Mouse (Mus musculus) hindbrain, embryonic 10.5 days (tissue): Measurements from ENCODE around the gene Usp5. TPM values are rescaled to one million over a fixed set of nuclear protein-coding genes. Genes with fewer than 3 reads are reported as not detected.

Source experiments
- DNase-seq: peaks from one replicate; pipeline ENCODE4 v3.0.0-alpha.2; 2017; ENCODE audit warnings: low spot score
- H3K27ac ChIP-seq: fragments of 300-500 bp; sonication (generic); 2 replicates; pipeline ENCODE4 v1.5.1; 2016; ENCODE audit warnings: mild to moderate bottlenecking, moderate library complexity
- H3K27me3 ChIP-seq: fragments of 300-500 bp; sonication (generic); 2 replicates; pipeline ENCODE4 v1.6.1; 2016; ENCODE audit warnings: mild to moderate bottlenecking; ENCODE audit not compliant: poor library complexity, insufficient read depth, severe bottlenecking
- H3K36me3 ChIP-seq: fragments of 300-500 bp; sonication (generic); 2 replicates; pipeline ENCODE4 v1.6.1; 2016; ENCODE audit warnings: mild to moderate bottlenecking, moderate library complexity
- H3K4me1 ChIP-seq: fragments of 300-500 bp; sonication (generic); replicated peaks from 2 replicates; pipeline ENCODE4 v1.6.1; 2016; ENCODE audit warnings: mild to moderate bottlenecking
- H3K4me3 ChIP-seq: fragments of 300-500 bp; sonication (generic); 2 replicates; pipeline ENCODE4 v1.5.1; 2016; ENCODE audit warnings: mild to moderate bottlenecking, moderate library complexity
- H3K9me3 ChIP-seq: fragments of 300-500 bp; sonication (generic); 2 replicates; pipeline ENCODE4 v1.6.1; 2016; ENCODE audit warnings: mild to moderate bottlenecking, moderate library complexity
- WGBS: fragments of 180-500 bp; shearing (Covaris S2); methylation state at CpG from one replicate; pipeline ENCODE4 v1.1.7; 2016; 5-methylcytosine and 5-hydroxymethylcytosine counted together
- polyA plus RNA-seq: library from polyadenylated mRNA; unstranded; fragments of >200 nt; fragmentation: Nextera tagmentation; extraction: Ambion mirVana; gene quantifications from 2 replicates; pipeline ENCODE4 v1.2.1, GENCODE M21; 2016

Usp5 gene
- polyA plus RNA-seq, 1 experiment from 2014 or later: 211 TPM

DNA sequence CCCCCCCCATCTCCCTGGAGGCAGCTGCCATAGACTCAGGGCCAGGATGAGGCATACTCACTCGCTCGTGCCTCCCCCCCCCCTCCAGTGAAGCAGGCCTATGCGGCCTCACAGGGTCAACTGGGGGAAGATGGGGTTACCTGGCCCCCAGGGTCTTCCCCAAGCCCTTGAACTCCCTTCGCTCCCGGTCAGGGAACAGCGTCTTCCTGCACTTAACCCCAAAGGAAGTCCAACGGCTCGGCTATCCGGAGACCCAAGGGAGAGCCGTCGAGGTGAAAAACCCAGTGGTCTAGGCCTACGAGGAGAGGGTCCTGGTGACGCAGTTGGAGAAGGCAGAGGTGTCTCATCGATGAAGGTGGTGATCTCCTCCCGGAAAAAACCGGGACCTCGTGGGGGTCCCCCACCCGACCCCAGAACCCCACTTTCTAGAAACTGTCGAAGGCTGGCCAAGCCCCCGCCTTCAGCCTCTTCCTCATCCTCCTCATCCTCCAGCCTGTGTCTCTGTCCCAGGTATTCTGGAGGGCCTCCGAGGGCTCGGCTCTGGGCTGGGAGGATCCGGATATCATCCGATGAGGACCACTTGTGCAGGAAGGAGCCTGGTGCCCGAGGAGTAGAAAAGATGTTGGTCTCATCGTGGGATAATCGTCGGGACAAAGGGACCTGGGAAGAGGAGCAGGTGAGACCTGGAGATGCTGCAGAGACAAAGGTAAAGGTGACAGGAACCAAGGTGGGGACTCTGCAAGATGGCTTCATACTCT is 29.5 kb upstream of the Usp5 start:
- Histone ChIP-seq H3K9me3 (no peaks in the 10 kb centered on the region), H3K36me3 (peaks cover 10% of the 10 kb centered on the region; the same call in 1 of the 2 replicates), H3K4me3 (peak overlapping the region; percentile 86; the same call in 1 of the 2 replicates), H3K4me1 (peaks cover 85% of the 10 kb centered on the region), H3K27ac (0 out of 2 replicates have a peak overlapping the region, but pooled peaks have one; percentile 23), H3K27me3 (peaks cover 52% of the 10 kb centered on the region)
- DNase-seq: no peak
- 76% methylated on average over 28 of the region's 28 CpGs for WGBS

- peaks cover 77% of the 10 kb centered on the region for H3K4me1 ChIP-seq
- H3K9me3 ChIP-seq: no peaks in the 10 kb centered on the region
- 24% methylated on average over 26 of the region's 26 CpGs for WGBS
- H3K4me3 ChIP-seq: peak overlapping the region; percentile 86
- peak overlapping the region; percentile 97 for H3K27ac ChIP-seq
- H3K27me3 ChIP-seq: peaks cover 48% of the 10 kb centered on the region
- DNase-seq: no peak
- H3K36me3 ChIP-seq: peaks cover 17% of the 10 kb centered on the region
Measured at GRCm38 (mm10) chr6:124857840-124858530, 28.7 kb upstream of the Usp5 start.

- Histone ChIP-seq H3K27ac (peak within 1 kb of the TSS; percentile 97), H3K36me3 (peaks cover 20% of the 10 kb centered on the region), H3K4me1 (peaks cover 69% of the 10 kb centered on the region), H3K4me3 (peak within 1 kb of the TSS; percentile 86), H3K27me3 (peaks cover 40% of the 10 kb centered on the region), H3K9me3 (no peaks in the 10 kb centered on the region)
- peak; percentile 89 for DNase-seq
- under 1% methylated on average over 86 of the region's 86 CpGs for WGBS
Measured at GRCm38 (mm10) chr6:124856916-124857839, 27.9 kb upstream of the Usp5 start, which contains the start of gene P3h3. Gene P3h3, minus strand, starts transcription at chr6:124857752.

DNA sequence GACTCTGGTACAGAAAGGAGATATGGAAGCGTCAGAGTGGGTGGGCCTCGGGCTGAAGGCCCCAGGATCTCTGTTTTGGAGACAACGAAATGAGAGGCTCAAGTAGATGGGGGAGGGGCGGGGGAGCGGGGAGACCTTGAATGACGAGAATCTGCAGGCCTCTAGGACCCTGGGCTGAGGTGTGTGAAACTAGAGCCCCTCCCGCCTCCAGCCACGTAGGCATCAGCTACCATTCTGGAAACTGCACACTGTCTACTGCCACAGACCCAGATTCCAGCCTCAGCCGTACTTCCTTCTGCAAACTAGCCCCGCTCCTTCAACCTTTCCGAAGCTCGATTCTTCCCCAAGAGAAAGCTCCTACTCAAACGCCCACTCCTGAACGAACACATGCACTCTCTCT is 27.0 kb upstream of the Usp5 start:
- peaks cover 61% of the 10 kb centered on the region for H3K4me1 ChIP-seq
- H3K27ac ChIP-seq: peak overlapping the region; percentile 97
- peaks cover 18% of the 10 kb centered on the region for H3K36me3 ChIP-seq
- 8% methylated on average over 14 of the region's 14 CpGs for WGBS
- H3K4me3 ChIP-seq: peak overlapping the region; percentile 86
- H3K27me3 ChIP-seq: peaks cover 31% of the 10 kb centered on the region
- peak; percentile 71 for DNase-seq
- no peaks in the 10 kb centered on the region for H3K9me3 ChIP-seq

- no peak for DNase-seq
- peak overlapping the region; percentile 45; the same call in 1 of the 2 replicates for H3K27ac ChIP-seq
- peaks cover 29% of the 10 kb centered on the region for H3K27me3 ChIP-seq
- no peak overlapping the region for H3K4me3 ChIP-seq
- peaks cover 22% of the 10 kb centered on the region for H3K36me3 ChIP-seq
- H3K4me1 ChIP-seq: peaks cover 49% of the 10 kb centered on the region
- H3K9me3 ChIP-seq: no peaks in the 10 kb centered on the region
- 74% methylated on average over 12 of the region's 12 CpGs for WGBS
Measured at GRCm38 (mm10) chr6:124854647-124855046, 25.4 kb upstream of the Usp5 start.

DNA sequence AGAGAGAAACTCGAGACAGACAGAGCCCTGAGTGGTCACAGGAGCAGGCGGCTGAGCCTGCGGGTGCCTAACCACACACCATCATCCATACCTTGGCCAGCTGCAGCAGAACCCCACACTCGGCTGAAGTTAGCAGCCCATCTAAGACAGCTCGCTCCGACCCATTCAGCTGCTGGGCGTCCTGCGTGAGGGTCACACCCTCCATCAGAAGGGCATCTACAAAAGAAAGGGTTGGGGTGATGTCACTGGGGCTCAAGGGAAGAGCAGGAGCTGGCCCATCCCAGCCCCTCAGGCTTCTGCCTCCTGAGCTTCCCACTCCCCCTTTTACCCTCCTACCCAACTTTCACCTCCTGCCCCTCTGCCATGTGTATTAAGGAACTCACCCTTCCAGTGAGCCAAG is 21.3 kb upstream of the Usp5 start:
- Histone ChIP-seq H3K36me3 (peaks cover 28% of the 10 kb centered on the region), H3K4me1 (peaks cover 17% of the 10 kb centered on the region), H3K27me3 (peaks cover 13% of the 10 kb centered on the region; the same call in 1 of the 2 replicates), H3K4me3 (no peak overlapping the region), H3K27ac (no peak overlapping the region), H3K9me3 (no peaks in the 10 kb centered on the region)
- WGBS: 44% methylated on average over 8 of the region's 8 CpGs
- DNase-seq: no peak

DNA sequence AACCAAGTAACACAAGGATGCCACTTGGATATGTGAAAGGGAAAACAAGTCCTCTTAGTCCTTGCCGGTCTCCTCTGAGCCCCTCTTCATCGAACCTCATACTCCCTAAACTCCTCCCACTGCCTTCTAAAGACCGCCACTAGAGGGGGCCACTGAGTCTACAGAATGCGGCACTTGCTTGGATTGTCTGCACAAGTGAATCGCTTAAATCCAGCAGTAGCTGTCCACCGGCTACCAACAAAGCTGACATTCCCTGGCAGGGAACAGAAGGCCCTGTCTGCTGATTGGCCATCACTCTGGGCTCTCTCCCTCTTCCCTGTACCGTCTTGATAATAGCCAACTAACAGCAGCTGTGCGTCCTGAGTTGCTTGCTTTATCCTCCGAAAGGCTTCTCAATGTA is 18.0 kb upstream of the Usp5 start:
- Histone ChIP-seq H3K36me3 (peaks cover 27% of the 10 kb centered on the region), H3K4me3 (no peak overlapping the region), H3K9me3 (no peaks in the 10 kb centered on the region), H3K27ac (peak overlapping the region; percentile 60; the same call in 1 of the 2 replicates), H3K27me3 (peaks cover 7% of the 10 kb centered on the region; the same call in 1 of the 2 replicates), H3K4me1 (peaks cover 10% of the 10 kb centered on the region)
- WGBS: 9% methylated on average over 9 of the region's 9 CpGs
- DNase-seq: peak; percentile 97

DNA sequence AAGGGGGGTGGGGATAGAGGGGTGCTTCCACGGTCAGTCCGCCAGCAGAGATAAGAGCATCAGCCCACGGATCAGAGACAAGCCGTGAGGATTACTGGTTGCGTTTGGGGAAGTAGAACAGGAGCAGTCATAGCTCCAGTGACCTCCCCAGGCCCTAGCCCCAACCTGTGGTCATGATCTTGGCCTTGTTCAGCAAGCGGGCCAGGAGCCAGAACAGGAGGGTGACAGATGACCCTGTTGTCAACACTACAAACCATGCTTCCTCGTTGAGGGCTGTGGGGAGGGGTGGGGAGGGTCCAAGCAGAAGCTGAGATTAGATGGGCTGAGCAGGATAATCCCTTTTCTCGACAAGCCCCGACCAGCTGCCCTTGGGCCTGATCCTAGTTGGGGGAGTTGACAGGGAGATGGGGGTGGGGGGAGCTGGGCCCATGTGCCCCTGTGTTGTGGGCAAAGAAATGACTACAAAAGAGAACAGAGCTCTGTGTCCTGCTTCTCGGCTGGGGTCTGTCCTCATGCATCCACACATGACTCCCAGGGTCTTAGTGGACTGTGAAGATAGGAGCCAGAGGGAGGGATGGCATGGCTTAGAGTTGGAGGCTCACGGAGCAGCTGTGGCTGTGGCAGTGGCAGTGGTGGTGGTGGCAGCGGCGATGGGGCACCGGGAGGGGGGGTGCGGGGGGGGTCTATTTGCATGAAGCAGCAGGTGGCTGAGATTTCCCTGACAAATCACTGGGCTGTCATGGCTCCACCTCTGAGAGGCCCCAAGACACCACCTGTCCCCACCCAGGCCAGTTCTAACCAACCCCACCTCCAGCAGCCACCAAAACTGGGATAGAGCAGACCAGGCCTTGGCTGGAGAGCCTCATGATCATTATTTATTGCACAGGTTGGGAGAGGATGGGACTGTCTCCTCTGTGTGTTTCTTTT is 11.2 kb upstream of the Usp5 start, which contains the start of gene Gnb3:
Gene Gnb3, minus strand, starts transcription at position 35 of the 927 bp plus-strand sequence.
- Histone ChIP-seq H3K4me1 (peaks cover 33% of the 10 kb centered on the region), H3K4me3 (peak within 1 kb of the TSS; percentile 23; the same call in 1 of the 2 replicates), H3K27ac (peak within 1 kb of the TSS; percentile 64), H3K27me3 (0 out of 2 replicates have a peak, but pooled peaks cover 11% of the 10 kb centered on the region), H3K36me3 (peaks cover 22% of the 10 kb centered on the region), H3K9me3 (no peaks in the 10 kb centered on the region)
- WGBS: 39% methylated on average over 15 of the region's 15 CpGs
- DNase-seq: no peak

GRCm38 (mm10) chr6:124839805-124840204 is 10.5 kb upstream of the Usp5 start:
- peaks cover 22% of the 10 kb centered on the region for H3K36me3 ChIP-seq
- H3K4me1 ChIP-seq: peaks cover 40% of the 10 kb centered on the region
- H3K27me3 ChIP-seq: 0 out of 2 replicates have a peak, but pooled peaks cover 11% of the 10 kb centered on the region
- 15% methylated on average over 8 of the region's 8 CpGs for WGBS
- peak overlapping the region; percentile 64 for H3K27ac ChIP-seq
- no peak for DNase-seq
- peak overlapping the region; percentile 23; the same call in 1 of the 2 replicates for H3K4me3 ChIP-seq
- H3K9me3 ChIP-seq: no peaks in the 10 kb centered on the region

DNA sequence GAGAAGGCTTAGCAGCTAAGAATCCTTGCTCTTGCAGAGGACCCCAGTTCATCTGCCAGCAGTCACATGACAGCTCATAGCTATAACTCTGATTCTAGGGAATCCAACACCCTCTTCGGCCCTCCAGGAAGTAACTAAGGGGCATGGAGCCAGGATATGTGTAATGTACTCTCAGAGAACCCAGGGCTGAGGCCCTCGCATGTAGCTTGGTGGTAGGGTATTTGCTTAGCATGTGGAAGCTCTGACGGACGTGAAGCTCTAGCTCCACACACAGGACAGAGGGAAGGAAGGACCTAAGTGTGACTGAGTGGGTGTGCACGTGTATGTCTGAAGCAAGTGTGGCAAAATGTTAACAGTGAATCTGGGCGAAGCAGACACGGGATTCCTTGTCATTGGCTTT is 7.1 kb upstream of the Usp5 start:
- 0 out of 2 replicates have a peak, but pooled peaks cover 11% of the 10 kb centered on the region for H3K27me3 ChIP-seq
- DNase-seq: no peak
- H3K36me3 ChIP-seq: peaks cover 46% of the 10 kb centered on the region
- H3K4me1 ChIP-seq: peaks cover 63% of the 10 kb centered on the region
- no peak overlapping the region for H3K27ac ChIP-seq
- H3K9me3 ChIP-seq: no peaks in the 10 kb centered on the region
- 83% methylated on average over 7 of the region's 7 CpGs for WGBS
- H3K4me3 ChIP-seq: no peak overlapping the region

DNA sequence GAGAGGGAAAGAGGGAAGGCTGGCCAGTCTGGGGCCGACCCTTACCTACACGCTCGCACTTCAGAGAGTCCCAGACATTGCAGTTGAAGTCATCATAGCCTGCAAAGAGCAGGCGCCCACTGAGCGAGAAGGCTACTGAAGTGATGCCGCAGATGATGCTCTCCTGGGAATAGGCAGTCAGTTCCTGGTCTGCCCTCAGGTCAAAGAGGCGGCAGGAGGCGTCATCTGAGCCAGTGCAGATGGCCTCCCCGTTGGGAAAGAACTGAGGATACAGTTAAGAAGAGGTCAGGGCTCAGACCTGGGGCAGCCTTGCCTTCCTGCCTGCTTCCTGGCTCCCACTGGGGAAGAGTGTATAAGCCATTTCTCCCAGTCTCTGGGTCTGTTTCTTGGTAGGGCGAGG is 6.2 kb upstream of the Usp5 start:
- Histone ChIP-seq H3K4me1 (peaks cover 68% of the 10 kb centered on the region), H3K27ac (peak overlapping the region; percentile 50)

More for the DNA sequence above, 6.2 kb upstream of the Usp5 start:
- 0 out of 2 replicates have a peak overlapping the region, but pooled peaks have one; percentile 11 for H3K4me3 ChIP-seq
- peaks cover 46% of the 10 kb centered on the region for H3K36me3 ChIP-seq
- DNase-seq: peak; percentile 41
- 52% methylated on average over 10 of the region's 10 CpGs for WGBS
- H3K9me3 ChIP-seq: no peaks in the 10 kb centered on the region
- 0 out of 2 replicates have a peak, but pooled peaks cover 9% of the 10 kb centered on the region for H3K27me3 ChIP-seq
